Mouse (Mus musculus) midbrain, embryonic 13.5 days (tissue): Measurements from ENCODE around the gene Acvr1b. TPM values are rescaled to one million over a fixed set of nuclear protein-coding genes. Genes with fewer than 3 reads are reported as not detected.

Source experiments
- ATAC-seq: fragments of 200-750 bp; cut with Nextera tagmentation; 2 replicates; pipeline ENCODE4 v1.8.0; 2017; ENCODE audit warnings: mild to moderate bottlenecking, moderate TSS enrichment, moderate library complexity
- H3K27ac ChIP-seq: fragments of 300-500 bp; sonication (generic); 2 replicates; pipeline ENCODE4 v1.5.1; 2015; ENCODE audit warnings: inconsistent platforms, mild to moderate bottlenecking, moderate library complexity
- H3K27me3 ChIP-seq: fragments of 300-500 bp; sonication (generic); 2 replicates; pipeline ENCODE4 v1.6.1; 2015; ENCODE audit warnings: mild to moderate bottlenecking, inconsistent platforms
- H3K36me3 ChIP-seq: fragments of 300-500 bp; sonication (generic); 2 replicates; pipeline ENCODE4 v1.6.1; 2015; ENCODE audit warnings: mild to moderate bottlenecking, inconsistent platforms
- H3K4me1 ChIP-seq: fragments of 300-500 bp; sonication (generic); replicated peaks from 2 replicates; pipeline ENCODE4 v1.6.1; 2015; ENCODE audit warnings: inconsistent platforms
- H3K4me2 ChIP-seq: fragments of 300-500 bp; sonication (generic); replicated peaks from 2 replicates; pipeline ENCODE4 v1.6.1; 2015; ENCODE audit warnings: moderate library complexity, mild to moderate bottlenecking, inconsistent platforms
- H3K4me3 ChIP-seq: fragments of 300-500 bp; sonication (generic); replicated peaks from 2 replicates; pipeline ENCODE4 v1.5.1; 2015; ENCODE audit warnings: mild to moderate bottlenecking, inconsistent platforms
- H3K9ac ChIP-seq: fragments of 300-500 bp; sonication (generic); replicated peaks from 2 replicates; pipeline ENCODE4 v1.6.1; 2015; ENCODE audit warnings: mild to moderate bottlenecking, inconsistent platforms
- H3K9me3 ChIP-seq: fragments of 300-500 bp; sonication (generic); 2 replicates; pipeline ENCODE4 v1.6.1; 2016; ENCODE audit warnings: mild to moderate bottlenecking, inconsistent platforms
- WGBS: fragments of 180-500 bp; shearing (Covaris S2); methylation state at CpG from one replicate; pipeline ENCODE4 v1.1.7; 2015; 5-methylcytosine and 5-hydroxymethylcytosine counted together
- polyA plus RNA-seq: library from polyadenylated mRNA; unstranded; fragments of >200 nt; fragmentation: Nextera tagmentation; extraction: Ambion mirVana; gene quantifications from 2 replicates; pipeline ENCODE4 v1.2.1, GENCODE M21; 2015

Acvr1b gene
- polyA plus RNA-seq: 18.2 and 19.2 TPM in 2 replicates

DNA sequence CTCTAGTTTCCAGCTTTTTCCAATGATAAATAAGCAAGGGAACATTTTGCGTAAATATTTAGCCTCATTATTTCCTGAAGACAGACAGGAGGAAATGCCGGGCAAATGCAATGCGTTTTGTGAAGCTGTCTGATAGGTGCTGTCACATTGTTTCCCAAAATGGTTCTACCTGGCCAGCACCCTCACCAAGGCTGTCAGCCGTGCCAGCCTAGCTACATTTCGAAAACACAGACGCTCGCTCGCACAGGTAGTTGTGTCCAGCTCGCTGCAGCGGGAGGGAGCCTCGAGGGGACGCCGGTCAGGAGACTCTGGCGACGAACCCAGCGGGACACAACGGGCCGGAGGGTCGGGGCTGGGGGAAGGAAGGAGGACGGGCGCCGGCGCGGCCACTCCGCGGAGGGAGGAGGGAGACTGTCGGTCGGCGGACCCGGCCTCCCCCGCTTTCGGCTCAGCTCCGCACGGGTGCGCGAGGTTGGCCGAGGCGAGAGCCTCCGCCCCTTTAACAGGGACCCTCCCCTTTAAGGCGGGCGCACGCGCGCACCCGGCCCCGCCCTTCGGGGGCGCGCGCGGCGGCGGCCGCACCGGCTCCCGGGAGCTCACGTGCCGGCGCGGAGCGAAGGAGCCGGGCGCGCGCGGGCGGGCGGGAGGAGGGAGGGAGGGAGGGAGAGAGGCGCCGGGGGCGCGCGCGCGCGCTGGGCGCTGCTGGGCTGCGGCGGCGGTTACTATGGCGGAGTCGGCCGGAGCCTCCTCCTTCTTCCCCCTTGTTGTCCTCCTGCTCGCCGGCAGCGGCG, at the start of gene Acvr1b:
Gene Acvr1b, plus strand, starts transcription at position 647 of the 791 bp plus-strand sequence.
- Histone ChIP-seq H3K9ac (peak within 1 kb of the TSS; percentile 98), H3K9me3 (no peaks in the 10 kb centered on the region), H3K27ac (peak within 1 kb of the TSS; percentile 89), H3K4me3 (peak within 1 kb of the TSS; percentile 71), H3K4me2 (peak within 1 kb of the TSS; percentile 80), H3K36me3 (no peaks in the 10 kb centered on the region), H3K27me3 (peaks cover 26% of the 10 kb centered on the region), H3K4me1 (peaks cover 32% of the 10 kb centered on the region)
- ATAC-seq: peak; percentile 88
- under 1% methylated on average over 54 of the region's 87 CpGs for WGBS

DNA sequence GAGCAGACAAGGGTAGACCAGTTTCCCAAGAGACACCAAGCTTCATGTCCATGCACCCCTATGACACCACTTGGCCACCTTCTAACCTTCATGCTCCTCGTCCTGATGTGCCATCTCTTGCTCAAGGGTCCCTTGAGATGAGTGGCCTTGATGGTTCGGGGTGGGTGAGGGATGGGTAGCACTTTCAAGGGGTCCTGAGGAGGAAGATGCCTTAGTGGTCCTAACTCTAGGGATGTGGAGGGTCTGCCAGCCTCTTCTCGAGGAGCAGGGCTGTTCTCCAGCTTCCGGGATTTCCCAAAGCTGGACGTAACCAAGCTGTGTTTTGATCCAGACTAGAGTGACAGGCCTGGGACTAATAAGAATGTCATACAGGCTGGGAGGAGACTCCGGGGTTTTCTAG, 48.3 kb upstream of the Acvr1b start:
- Histone ChIP-seq H3K9ac (no peak overlapping the region), H3K36me3 (no peaks in the 10 kb centered on the region), H3K27me3 (peaks cover 49% of the 10 kb centered on the region), H3K27ac (no peak overlapping the region), H3K9me3 (0 out of 2 replicates have a peak, but pooled peaks cover 4% of the 10 kb centered on the region), H3K4me1 (peaks cover 12% of the 10 kb centered on the region), H3K4me3 (no peak overlapping the region), H3K4me2 (no peak overlapping the region)
- WGBS: 89% methylated on average over 6 of the region's 6 CpGs
- no peak for ATAC-seq

DNA sequence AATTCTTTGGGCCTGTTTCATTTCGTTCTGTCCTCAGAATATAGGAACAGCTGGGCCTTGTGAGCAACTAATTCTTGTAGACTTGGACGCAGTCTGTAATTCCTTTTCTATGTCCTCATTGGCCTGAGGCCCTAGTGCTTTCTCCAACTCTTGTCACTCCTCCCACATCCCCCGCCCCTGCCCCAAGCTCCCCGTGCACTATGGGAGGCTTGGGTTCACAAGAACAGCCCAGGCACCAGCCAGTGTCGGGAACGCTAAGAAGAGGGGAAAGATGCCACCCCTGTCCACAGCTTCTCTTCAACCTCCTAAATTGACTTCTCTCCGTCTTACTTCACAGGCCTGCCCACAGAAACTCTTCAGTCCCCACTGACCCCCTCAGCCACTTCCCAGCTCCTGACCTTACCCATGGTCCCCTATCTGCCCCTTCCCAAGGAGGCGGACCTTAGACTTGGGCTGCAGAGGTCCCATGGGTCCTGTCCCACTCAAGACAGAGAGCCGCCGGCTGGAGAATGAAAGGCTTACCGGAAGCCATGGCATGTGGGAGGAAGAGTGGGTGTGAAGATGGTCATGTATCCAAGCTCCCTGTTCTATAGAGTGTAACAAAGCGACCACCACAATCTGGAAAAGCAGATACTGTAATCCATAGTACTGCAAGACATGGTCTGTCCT, 46.9 kb upstream of the Acvr1b start:
- H3K27me3 ChIP-seq: peaks cover 58% of the 10 kb centered on the region
- ATAC-seq: no peak
- H3K27ac ChIP-seq: no peak overlapping the region
- H3K36me3 ChIP-seq: no peaks in the 10 kb centered on the region
- 0 out of 2 replicates have a peak, but pooled peaks cover 4% of the 10 kb centered on the region for H3K9me3 ChIP-seq
- H3K9ac ChIP-seq: no peak overlapping the region
- H3K4me1 ChIP-seq: peaks cover 19% of the 10 kb centered on the region
- no peak overlapping the region for H3K4me2 ChIP-seq
- no peak overlapping the region for H3K4me3 ChIP-seq
- 77% methylated on average over 12 of the region's 12 CpGs for WGBS

DNA sequence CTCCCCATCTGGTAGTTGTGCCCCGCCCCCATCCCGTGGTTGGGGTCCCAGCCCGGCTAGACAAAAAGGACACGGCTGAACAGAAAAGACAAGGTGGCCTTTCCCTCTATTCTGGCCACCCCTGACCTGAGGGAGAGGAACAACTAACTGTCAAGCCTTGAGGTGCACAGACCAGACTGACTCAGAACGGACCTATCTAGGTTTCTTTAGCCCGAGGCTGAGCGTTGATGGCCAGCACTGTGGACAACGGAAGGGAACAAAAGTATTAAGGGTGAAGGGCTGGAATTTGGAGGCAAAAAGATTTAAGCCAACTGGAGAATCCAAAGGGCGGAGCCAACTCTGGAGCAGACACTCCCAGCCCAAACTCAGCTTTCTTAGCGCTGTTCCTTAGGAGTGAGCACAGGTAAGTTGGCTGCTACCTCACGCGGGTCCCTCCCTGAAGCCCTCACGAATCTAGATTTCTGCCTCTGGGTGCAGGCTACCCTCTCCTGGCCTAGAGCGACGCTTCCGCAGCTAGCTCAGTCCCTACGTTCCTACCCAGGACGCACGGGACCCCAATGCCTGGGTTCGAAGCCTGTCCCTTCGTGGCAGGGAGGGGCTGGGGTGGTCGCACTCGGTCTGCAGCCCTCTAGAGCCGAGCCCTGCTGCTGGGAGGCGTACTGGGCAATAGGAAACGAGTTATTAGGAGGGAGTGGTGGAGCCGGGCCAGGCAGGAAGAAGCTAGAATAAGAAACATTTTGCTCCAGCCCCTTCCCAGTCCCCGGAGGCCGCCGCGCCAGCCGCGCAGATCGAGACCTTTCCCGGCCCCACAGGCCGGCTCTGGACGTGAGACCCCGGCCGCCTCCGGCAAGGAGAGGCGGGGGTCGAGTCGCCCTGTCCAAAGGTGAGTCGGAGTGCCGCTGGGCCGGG, 45.4 kb upstream of the Acvr1b start, which contains the start of gene Acvrl1:
Gene Acvrl1, plus strand, starts transcription at position 342 of the 909 bp plus-strand sequence.
- Histone ChIP-seq H3K27me3 (peaks cover 66% of the 10 kb centered on the region), H3K27ac (no peak within 1 kb of the TSS), H3K9me3 (0 out of 2 replicates have a peak, but pooled peaks cover 4% of the 10 kb centered on the region), H3K4me3 (peak within 1 kb of the TSS; percentile 32), H3K9ac (peak within 1 kb of the TSS; percentile 36; the same call in 1 of the 2 replicates), H3K4me1 (peaks cover 22% of the 10 kb centered on the region), H3K4me2 (peak within 1 kb of the TSS; percentile 49), H3K36me3 (no peaks in the 10 kb centered on the region)
- ATAC-seq: no peak
- 4% methylated on average over 46 of the region's 46 CpGs for WGBS

DNA sequence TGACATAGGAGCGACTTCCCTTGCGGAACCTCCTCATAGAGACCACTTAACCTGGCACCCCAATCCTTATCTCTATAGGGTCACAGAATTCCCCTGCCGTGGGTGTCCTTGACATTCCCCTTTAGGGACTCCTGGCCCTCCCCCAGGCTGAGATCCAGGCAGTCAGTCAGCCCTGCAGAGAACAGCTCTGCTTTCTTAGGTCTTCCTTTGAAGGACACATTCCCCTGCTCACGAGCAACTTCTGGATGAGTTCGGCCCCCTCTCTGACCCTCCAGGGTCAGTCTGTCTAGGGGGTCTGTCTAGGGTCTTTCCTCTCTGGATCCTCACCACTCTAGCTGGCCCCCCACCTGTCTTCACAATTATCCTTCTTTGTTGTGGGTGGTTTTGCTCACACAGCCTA, 44.5 kb upstream of the Acvr1b start:
- Histone ChIP-seq H3K4me2 (peak overlapping the region; percentile 49), H3K4me3 (peak overlapping the region; percentile 32; the same call in 1 of the 2 replicates), H3K9ac (no peak overlapping the region), H3K27me3 (peaks cover 66% of the 10 kb centered on the region), H3K4me1 (peaks cover 28% of the 10 kb centered on the region), H3K9me3 (0 out of 2 replicates have a peak, but pooled peaks cover 4% of the 10 kb centered on the region), H3K36me3 (no peaks in the 10 kb centered on the region), H3K27ac (no peak overlapping the region)
- WGBS: 25% methylated on average over 5 of the region's 5 CpGs
- no peak for ATAC-seq

DNA sequence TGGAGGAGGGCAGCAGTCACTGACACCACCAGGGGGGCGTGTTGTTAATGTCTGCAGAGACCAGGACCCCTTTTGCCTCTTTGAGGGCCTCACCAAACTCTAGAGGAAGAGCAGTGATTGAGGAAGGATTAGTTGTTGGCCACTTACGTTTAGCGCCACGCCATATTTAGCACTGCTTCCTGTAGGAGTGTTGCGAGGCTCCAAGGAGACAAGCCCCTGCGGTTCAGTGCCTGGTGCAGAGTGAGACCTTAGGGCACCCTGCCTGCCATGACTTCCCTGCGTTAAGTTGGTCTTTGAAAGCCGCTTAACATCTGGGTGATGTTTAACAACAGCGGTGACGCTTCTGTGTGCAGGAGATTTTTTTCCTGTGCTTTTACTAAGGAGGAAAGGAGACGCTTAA, 42.4 kb upstream of the Acvr1b start:
- no peak for ATAC-seq
- Histone ChIP-seq H3K36me3 (no peaks in the 10 kb centered on the region), H3K4me1 (peaks cover 30% of the 10 kb centered on the region), H3K27me3 (peaks cover 75% of the 10 kb centered on the region), H3K27ac (no peak overlapping the region), H3K4me3 (no peak overlapping the region), H3K4me2 (no peak overlapping the region), H3K9ac (no peak overlapping the region), H3K9me3 (no peaks in the 10 kb centered on the region)
- 46% methylated on average over 11 of the region's 11 CpGs for WGBS

DNA sequence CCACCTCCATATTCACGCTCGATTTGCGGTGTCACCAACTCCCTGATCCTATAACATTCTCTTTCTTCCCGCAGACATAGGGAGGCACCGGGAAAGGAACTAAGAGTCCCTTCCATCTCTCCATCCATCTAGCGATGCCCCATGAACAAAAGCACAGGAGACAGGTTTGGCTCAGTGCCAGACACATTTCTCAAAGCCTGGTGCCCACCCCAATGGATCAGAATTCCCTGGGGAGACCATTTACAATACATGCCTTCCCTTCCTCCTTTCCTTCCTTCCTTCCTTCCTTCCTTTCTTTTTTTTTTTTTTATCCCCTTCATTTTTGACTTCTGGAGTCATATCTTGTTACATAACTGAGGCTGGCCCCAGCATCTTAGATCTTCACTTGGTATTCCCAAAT, 41.8 kb upstream of the Acvr1b start:
- H3K36me3 ChIP-seq: no peaks in the 10 kb centered on the region
- H3K9ac ChIP-seq: no peak overlapping the region
- no peak overlapping the region for H3K4me3 ChIP-seq
- WGBS: 60% methylated on average over 6 of the region's 6 CpGs
- ATAC-seq: no peak
- peaks cover 72% of the 10 kb centered on the region for H3K27me3 ChIP-seq
- H3K4me2 ChIP-seq: no peak overlapping the region
- peaks cover 30% of the 10 kb centered on the region for H3K4me1 ChIP-seq
- no peaks in the 10 kb centered on the region for H3K9me3 ChIP-seq
- no peak overlapping the region for H3K27ac ChIP-seq

DNA sequence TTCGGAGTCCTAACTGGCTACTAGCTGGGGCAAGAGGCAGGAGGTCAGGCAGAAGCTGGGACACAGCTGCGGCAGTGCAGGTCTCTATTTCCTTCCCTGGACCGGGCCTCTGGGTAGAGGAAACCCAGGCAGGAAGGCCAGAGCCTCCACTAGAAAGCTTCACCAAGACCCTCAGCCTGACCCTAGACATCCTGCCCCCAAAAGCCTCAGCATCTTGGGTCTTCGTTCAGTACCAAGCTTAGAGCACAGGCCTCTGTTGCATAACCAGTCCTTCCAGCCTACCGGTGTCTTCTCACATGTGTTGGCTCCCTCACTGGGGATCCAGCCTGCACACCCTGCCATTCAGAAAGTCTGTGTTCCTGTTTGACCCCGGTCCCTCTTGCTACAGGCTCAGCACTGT, 41.1 kb upstream of the Acvr1b start:
- H3K4me1 ChIP-seq: peaks cover 30% of the 10 kb centered on the region
- peaks cover 72% of the 10 kb centered on the region for H3K27me3 ChIP-seq
- no peaks in the 10 kb centered on the region for H3K9me3 ChIP-seq
- ATAC-seq: no peak
- no peak overlapping the region for H3K27ac ChIP-seq
- no peaks in the 10 kb centered on the region for H3K36me3 ChIP-seq
- H3K4me2 ChIP-seq: no peak overlapping the region
- no peak overlapping the region for H3K9ac ChIP-seq
- no peak overlapping the region for H3K4me3 ChIP-seq
- WGBS: 88% methylated on average over 6 of the region's 6 CpGs

DNA sequence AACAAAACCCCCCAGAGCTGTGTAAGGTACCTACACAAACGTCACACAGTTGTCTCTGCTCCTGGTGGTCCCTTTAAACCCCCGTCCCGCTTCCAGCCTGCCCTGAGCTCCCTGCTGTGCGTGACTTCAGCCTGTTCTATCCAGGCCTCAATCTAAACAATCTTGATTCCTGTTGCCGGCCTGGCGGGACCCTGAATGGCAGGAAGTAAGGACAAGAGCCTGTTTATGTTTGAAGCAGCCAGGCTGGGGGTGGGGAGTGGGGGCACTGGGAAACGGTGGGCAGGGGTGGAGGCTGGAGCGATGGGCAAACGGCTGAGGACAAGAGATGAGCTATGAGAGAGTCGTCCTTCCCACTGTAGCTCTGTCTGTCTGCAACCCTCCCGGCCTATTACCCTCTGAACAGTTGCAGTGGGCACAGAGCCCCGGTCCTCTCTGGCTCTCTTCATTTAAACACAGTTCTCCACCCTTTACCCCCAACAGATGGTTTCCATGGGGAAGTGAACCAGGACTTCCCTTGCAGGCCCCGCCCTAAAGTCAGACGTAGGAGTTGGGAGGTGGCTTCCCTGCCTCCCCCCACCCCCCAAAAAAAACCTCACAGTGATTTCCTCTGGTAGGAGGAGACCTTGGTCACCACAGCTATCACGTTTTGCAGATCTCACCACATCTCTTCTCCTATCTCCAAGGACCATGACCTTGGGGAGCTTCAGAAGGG, 39.7 kb upstream of the Acvr1b start:
- Histone ChIP-seq H3K4me3 (no peak overlapping the region), H3K9ac (no peak overlapping the region), H3K36me3 (no peaks in the 10 kb centered on the region), H3K27me3 (peaks cover 63% of the 10 kb centered on the region), H3K9me3 (no peaks in the 10 kb centered on the region), H3K4me1 (peaks cover 21% of the 10 kb centered on the region), H3K4me2 (0 out of 2 replicates have a peak overlapping the region, but pooled peaks have one; percentile 4), H3K27ac (no peak overlapping the region)
- no peak for ATAC-seq
- WGBS: 27% methylated on average over 15 of the region's 15 CpGs

DNA sequence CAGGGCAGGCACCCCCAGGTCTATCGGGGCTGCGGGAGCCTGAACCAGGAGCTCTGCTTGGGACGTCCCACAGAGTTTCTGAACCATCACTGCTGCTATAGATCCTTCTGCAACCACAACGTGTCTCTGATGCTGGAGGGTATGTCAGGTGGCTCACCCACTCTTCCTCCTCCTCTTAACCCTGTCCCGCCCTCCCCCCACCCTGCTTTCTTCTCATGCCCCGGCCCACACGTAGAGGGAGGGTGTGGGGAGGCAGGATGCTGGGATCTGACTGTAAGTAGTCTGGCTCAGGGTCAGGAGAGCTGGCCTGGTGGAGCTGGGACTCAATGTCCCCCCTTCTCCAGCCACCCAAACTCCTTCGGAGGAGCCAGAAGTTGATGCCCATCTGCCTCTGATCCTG, 38.5 kb upstream of the Acvr1b start:
- no peak overlapping the region for H3K9ac ChIP-seq
- peaks cover 55% of the 10 kb centered on the region for H3K27me3 ChIP-seq
- H3K4me3 ChIP-seq: no peak overlapping the region
- H3K36me3 ChIP-seq: no peaks in the 10 kb centered on the region
- H3K4me2 ChIP-seq: 0 out of 2 replicates have a peak overlapping the region, but pooled peaks have one; percentile 11
- ATAC-seq: no peak
- H3K27ac ChIP-seq: no peak overlapping the region
- peaks cover 34% of the 10 kb centered on the region for H3K4me1 ChIP-seq
- 72% methylated on average over 8 of the region's 8 CpGs for WGBS
- no peaks in the 10 kb centered on the region for H3K9me3 ChIP-seq

DNA sequence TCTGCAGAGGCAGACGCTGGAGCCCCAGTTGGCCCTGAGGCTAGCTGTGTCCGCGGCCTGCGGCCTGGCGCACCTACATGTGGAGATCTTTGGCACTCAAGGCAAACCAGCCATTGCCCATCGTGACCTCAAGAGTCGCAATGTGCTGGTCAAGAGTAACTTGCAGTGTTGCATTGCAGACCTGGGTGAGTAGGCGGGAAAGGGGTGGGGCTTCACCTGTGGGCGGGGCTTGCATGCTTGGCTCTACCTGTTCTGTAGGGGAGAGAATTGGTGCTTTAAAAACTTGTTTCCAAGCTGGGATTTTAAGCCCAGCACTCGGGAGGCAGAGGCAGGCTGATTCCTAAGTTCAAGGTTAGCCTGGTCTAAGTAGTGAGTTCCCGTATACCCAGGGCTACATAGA, 36.4 kb upstream of the Acvr1b start:
- no peaks in the 10 kb centered on the region for H3K36me3 ChIP-seq
- H3K27me3 ChIP-seq: peaks cover 41% of the 10 kb centered on the region
- no peak overlapping the region for H3K27ac ChIP-seq
- no peak for ATAC-seq
- no peaks in the 10 kb centered on the region for H3K9me3 ChIP-seq
- H3K9ac ChIP-seq: no peak overlapping the region
- H3K4me3 ChIP-seq: no peak overlapping the region
- WGBS: 81% methylated on average over 11 of the region's 11 CpGs
- peaks cover 30% of the 10 kb centered on the region for H3K4me1 ChIP-seq
- no peak overlapping the region for H3K4me2 ChIP-seq
